Mouse (Mus musculus) c-Kit-negative CD71-positive TER-119-positive erythroid progenitor cells, embryonic 14.5 days (primary cell): ENCODE data around the gene Tnks2.

ENCODE experiments used
- DNase-seq: peaks from one replicate; pipeline ENCODE4 v3.0.0-alpha.2; 2013; ENCODE audit warnings: low read depth, low spot score

Tnks2 gene

DNA sequence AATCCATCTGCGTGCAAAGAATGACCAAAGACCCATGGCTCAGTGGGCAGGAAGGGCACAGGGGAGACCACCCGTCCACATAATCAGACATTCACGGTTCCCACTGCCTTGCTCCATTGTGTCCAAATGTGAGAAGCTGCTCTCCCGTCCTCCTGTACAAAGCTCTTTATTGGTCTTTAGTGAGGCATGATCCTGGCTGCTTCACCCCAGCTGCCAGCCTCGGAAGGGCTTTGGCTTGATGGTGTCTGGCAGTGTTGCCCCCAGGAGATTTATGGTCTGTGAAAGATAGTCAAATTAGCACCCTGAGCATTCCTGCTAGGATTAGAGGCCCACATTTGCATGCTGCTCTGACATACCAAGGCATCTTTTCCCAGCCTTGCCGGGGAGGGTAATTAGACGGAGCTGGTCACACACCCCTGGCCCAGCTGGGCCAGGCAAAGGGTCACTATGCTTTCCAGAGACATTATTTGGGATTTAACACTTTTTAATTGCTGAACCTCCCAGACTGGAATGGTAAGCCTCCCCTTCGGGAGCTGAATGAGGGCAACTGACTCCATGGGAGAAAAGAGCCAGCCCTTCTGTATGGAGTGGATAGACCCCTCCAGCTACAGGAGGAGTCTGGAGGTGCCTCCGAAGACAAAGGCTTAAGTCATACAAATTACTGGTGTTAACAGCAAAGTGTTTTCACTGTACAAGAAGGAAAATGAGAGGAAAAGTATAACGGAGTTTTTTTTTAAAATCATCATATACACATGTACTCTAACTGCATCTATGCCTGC, 62.9 kb downstream of the Tnks2 start:
- no peak for DNase-seq

DNA sequence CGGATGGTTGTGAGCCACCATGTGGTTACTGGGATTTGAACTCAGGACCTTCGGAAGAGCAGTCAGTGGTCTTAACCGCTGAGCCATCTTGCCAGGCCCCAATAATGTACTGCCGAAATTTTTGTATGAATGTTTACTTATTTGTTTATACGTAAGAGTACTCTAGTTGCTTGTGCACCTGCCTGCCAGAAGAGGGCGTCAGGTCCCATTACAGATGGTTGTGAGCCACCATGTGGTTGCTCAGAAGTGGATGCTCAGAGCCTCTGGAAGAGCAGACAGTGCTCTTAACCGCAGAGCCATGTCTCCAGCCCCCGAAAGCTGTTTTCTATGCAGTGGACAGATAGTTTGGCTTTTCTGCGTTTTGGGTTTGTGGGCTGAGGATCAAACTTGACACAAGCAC, 63.7 kb downstream of the Tnks2 start:
- no peak for DNase-seq

DNA sequence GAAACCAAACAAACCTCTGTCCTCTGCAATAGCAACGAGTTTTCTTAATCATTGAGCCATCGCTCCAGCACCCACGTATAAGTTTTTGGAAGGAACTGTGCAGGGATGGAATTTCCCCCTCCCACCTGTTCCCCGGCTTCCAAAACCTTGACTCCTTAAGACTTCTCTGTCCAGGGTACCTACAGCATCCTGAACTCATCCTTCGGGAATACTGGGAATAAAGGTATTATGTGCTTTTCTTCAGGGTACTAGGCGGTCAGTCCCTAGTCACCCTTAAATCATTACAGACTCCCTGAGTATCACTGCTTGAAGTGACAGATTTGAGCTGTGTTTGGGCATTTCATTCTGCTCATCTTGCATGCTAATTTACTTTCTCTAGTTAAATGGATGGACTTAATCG, 69.3 kb downstream of the Tnks2 start:
- DNase-seq: no peak

DNA sequence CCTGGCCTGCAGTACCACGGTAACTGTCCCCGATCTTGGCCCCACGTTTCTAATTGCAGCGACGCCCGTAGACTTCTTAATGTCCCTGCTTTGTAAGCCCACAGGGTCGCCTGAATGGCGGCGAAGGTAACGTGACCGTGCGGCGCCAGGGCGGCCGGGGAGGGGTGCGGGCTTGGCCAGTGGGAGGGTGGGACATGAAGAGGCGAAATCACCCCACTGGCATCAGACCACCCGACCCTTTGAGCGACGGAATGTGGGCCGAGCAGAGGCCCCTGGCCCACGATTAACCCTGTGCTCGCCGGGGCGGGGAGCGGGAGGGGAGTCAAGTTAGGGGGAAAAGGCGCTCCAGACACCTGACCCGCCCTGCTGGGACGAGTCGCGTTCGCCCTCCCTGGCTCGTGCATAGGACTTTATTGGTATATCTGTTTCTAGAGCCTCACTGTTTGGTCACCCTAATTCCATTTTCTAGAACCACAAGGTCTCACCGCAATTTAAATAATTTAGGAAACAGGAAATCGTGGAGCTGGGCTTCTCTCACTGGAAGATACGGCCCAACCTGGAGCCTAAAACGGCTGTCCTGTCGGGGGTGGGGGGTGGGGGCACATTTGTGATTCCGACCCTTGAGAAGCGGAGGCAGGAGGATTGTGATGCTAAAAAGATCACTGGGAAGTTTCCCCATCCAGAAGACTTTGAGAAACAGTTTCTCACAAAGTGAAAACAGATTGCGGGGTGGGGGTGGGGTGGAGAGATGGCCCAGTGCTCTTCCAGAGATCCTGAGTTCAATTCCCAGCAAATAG, 70.4 kb downstream of the Tnks2 start:
- no peak for DNase-seq

DNA sequence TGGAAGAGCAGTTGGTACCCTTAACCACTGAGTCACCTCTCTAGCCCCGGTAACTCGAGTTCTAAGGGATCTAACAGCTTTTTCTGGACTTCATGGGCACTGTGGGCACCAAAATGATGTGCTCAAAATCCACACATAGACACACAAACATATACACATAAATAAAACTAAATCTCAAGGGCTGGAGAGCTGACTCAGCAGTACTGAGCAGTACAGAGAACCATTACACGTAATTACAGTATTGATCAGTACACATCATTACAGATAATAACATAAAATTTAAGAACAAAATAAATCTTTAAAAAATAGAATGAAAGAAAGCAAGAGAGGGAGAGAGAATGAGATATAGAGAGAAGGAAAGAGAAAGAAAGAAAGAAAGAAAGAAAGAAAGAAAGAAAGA, 75.1 kb downstream of the Tnks2 start:
- DNase-seq: no peak

DNA sequence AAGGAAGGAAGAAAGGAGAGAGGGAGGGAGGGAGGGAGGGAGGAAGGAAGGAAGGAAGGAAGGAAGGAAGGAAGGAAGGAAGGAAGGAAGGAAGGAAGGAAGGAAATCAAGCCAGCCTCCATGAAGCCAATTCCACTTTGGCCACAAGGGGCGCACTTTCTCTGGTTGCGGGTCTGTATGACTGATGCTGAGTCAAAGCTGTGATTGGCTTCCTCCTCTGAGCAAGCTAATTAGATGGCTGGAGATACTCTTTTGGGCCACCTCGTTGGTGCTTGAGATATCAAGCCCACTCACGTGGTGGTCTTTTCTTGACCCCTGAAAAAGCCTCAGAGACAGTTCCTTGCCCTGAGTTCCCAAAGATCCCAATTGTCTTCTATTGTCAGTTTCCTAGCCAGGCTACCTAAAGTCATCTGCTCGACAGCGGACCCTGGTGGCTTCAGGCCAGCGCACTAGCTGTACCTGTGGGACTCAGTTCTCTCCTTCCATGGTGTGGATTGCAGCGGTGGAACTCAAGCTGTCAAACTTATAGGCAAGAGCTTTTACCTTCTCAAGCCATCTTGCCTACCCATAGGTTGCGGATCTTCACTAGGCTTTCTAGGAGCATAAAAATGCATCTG, 75.8 kb downstream of the Tnks2 start:
- peak; percentile 67 for DNase-seq

DNA sequence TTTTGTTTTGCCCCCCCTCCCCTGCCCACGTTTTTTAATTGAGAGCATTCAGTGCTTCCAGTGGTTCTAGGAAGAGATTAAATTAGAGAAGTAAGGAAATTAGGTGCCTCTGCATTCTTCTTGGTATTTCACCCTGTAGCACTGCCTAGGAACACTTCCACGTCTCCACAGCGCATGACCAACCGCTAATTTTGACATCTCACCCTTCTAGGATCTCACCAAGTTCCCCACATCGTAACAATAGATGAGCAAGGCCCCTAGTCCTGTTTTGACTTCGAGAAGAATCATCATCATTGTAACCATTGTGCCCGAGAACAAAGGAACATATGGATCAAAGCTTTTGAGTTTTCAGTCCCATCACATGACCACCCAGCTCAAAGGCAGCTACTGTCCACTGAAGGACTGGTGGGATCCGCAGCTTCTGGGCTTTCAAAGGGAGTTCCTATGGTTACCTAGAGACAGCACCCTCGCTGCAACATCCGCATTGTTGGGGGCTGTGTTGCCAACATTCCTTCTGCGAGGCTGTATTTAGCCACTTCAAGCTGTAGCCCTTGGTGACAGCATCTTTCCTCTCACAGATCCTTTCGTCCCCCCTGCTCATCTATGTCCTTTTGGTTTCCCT, 76.5 kb downstream of the Tnks2 start:
- DNase-seq: no peak

DNA sequence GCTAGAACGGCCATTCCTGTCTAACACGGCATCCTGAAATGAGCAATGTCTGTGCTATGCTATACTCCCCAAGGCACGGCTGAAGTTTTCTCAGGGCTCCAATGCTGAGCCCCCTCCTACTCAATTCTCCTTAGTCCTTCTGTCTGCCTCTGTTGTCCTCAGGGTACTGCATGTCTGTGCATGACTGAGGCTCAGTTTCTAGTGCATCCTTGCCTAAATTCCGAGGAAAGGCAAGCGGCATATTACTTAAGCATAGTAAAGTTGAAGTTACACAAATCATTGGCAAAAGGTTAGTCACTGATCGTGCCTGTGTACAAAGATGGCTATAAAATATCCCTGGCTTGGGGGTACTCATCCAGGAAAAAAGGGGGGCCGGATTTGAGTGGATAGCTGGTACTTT, 79.0 kb downstream of the Tnks2 start:
- DNase-seq: no peak

DNA sequence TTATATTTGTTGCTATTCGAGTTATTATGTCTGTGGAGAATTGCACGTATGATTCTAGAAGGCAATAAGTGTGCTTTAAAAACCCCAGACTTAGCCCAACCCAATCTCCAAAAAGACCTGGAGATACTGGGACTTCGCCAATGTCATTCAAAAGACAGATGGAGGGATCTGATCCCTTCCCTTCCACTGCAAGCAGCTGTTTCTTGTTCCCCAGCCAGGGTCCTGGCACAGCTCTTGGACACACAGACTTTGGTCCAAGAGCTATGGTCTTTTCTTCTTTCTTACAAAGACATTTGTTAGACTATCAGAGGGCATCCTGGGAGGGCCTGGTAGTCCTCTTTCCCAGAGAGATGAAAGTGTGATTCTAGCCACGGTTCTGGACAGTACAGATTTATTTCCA, 82.2 kb downstream of the Tnks2 start:
- DNase-seq: no peak

DNA sequence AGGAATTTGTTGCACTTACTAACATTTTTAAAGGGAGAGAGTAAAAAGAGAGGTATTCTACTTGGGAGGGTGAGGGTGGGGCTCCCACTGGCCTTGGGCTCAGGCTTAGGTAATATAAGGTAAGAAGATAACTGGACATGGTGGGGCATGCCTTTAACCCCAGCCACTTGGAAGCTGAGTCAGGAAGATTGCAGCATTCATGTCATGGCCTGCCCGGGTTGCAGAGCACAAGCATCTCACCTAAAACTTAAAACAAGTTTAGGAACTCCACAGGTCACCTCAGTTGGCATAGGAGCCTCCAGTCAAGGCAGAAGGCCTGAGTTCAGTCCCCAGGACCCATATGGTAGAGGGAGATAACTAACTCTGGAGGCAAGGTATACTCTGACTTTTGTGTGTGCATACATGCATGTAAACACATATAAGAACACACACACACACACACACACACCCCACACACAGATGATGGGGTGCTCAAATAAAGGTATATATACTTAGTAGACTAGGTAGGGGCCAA, 82.9 kb downstream of the Tnks2 start:
- no peak for DNase-seq

DNA sequence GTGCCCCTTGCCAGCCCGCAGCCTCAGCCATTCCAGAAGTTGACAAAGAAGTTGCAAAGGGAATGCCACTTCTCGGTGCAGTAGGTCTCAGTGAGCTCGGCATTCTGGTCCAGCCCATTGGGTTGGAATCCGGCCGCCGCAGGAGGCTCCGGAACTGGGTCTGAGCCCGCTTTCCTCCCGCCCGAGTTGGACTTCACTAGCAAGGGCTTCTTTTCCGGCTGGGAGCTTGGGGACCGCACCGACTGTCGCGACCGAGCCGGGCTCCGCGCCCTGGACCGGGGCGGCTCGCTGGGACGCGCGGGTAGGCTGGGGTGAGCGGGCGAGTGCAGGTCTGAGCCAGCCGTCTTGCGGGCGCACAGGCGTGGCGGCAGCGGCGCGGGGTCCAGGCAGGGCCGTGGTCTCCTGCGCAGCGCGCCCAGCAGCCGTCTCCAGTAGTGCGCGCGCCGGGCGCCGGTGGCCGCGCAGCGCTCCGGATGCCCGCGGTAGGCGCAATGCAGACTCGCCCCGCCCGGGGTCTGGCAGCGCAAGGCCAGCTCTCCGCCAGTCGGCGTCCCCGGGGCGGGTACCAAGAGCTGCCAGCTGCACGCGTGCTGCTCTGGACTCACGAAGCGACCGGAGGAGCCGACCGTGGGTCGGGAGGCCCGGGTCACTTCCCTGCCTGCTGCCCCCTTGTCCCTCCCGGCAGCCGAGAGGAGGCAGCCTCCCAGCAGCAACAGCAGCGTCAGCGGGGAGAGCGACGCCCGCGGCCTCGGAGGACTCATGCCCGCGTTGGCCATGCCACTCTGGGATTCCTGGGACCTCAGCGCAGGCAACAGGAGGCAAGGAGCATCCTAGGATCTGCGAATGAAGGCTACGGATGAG, 84.6 kb downstream of the Tnks2 start:
- DNase-seq: no peak

DNA sequence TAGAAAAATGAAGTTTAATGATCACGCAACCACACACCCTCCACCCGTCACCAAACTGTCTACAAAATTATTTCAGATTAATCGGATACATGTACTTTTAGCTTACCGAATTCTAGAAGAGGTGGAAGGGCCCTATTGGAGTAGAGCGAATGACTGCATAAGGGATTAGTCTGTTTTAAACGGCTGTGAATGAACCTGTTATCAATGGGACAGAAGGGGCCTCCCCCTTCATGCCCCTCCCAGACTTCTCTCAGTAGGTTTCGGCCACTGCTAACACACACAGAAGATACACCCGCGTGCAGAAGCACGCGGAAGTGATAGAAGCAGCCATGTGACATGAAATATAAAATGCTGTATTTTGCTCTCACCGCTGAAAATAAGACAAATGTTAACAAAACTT, 85.4 kb downstream of the Tnks2 start, which contains the start of gene Fgfbp3:
TSS of gene Fgfbp3 (minus strand) at position 150 of the 400 bp plus-strand sequence.
- DNase-seq: no peak

DNA sequence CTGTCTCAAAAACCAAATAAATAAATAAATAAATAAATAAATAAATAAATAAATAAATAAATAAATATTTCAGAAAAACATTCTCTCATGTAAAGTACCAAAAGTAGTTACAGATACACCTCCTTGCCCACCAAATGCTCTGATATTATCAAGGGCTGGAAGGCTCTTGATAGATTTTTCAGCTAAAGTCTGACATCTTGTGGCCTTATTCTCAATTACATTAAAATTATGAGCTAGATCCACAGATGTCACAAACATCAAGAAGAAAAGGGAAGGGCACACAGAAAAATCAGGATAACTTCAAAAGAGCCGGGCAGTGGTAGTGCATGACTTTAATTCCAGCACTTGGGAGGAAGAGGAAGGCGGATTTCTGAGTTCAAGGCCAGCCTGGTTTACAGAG, 88.0 kb downstream of the Tnks2 start:
- DNase-seq: no peak

DNA sequence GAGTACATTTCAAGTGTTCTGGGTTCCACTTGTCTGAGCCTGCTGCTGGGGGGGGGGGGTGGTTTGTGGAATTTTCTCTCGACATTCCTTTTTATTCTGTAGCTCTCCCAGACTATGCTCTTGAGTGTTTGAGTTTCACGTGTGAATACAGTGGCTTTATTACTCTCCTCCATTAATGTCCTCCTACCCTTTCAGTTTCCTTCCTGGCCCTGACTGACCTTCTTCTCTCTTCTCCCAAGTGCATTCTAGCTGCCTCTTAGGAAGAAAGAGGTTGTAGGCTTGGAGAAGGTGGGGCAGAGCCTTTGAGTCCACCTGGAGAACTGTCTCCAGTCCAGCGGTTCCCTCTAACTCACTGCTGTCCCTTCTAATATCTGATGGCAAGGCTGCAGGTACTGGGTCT, 88.9 kb downstream of the Tnks2 start:
- DNase-seq: no peak

DNA sequence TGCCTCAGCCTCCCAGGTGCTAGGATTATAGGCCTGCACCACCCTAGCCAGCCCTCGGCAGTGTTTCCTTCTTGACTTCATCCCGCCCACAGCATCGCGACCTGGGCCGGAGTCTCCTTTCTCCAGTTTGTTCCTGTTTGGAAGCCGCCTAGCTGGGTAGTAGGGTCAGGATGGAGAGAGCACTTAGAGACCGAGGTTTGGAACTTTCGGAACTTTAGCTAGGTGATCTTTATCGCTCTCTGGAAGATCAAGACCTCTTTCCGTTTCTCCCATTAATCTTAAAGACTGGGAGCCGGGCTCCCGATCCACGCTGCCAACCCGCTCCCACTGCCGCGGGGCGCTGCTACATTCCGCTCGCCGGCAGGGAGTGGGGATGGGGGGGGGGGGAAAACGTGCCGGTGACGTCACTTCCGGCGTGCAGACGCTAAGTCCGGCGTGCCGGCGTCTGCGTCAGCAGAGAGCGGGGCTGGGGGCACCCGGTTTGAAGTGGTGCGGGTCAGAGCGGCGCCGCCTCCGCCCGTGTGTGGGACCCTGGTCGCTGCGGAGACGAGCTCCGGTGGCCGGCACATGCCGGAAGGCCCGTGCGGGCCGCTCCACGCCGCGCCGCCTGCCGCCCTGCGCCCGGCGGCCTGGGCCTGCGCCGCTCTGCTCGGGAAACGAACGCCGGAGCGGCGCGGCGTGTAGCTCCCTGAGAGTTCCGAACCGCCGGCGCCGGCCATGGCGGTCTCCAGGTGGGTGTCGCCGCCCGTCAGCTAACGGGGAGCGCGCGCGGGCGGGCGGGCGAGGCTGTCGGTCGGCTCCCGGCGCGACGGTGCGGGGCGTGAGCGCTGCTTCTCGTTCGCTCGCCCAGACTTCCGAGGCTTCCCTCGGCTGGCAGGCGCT, 91.9 kb downstream of the Tnks2 start, which contains the start of gene Btaf1:
TSS of gene Btaf1 (plus strand) at position 409 of the 882 bp plus-strand sequence.
- DNase-seq: peak; percentile 73

DNA sequence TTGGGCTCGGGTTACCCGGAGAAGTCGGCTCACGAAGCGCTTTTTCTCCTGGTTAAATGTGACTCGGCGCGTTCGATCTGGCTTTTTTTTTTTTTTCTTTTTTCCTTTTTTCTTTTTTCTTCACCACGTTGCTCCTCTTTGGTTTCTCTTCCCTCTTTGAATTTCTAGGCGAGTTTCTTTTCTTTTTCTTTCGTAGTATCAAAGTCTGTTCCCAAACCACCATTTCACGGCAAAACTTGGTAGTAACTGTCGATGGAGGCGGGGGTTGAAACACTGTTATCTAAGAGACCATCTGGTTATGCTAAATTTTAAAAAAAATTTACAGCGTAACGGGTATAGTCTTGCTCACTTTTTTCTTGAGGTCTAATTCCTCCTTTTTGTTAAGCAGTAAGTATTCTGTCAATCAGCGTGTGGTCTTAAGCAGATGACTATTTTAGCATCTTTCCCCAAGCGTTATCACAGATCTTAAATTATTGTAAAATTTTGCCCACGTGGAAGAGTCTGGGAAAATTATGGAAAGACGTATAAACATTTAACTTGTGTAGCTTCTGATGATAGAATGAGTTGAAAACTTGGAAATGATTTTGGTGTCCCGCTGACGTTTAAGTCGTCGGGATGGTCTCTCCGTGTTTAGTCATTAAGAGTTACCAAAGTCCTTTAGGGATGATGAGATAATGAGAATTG, 92.7 kb downstream of the Tnks2 start:
- peak; percentile 43 for DNase-seq

DNA sequence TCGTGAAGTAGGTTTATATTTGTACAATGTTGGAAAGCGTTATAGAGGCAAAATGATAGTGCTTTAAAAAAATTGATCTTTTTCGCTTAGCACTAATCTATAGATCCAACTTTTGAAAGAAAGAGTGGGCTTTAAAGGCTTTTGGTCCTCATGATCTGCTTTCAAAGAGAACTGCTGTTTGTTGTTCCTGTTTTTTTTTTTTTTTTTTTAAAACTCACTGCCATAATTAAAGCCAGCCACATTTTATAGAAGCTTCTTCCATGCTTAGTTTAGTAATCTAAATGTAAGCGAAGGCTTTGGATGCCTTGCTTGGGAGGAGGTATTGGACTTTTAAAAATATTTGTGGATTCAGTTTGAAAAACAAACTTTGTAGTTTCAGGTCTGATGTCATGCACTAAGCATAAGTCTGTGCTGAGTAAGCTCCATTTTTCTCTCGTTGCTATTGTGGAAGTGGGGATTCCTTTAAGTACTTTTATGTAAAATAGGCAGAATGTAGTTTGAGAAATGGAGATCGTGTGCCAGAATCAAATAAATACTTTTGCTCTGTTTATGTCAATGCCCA, 93.8 kb downstream of the Tnks2 start:
- DNase-seq: no peak

DNA sequence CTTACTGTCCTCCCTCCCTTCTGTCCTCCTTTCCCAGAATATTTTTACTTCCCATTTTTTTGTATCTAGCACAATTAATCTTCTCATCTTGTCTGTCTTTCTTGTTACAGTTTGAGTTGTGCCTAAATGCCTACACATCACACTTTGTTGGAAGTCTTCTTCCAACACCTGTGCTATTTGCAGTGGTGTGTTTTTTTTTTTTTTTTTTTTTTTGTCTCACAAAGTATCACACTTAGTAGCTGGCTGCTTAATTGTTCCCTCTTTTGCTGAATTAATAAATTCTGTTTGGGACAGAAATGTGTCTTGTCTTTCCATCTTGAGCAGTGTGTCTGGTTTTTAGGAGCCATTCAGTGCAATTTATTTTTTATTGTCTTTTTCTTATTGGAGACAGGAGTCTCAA, 95.8 kb downstream of the Tnks2 start:
- DNase-seq: no peak

DNA sequence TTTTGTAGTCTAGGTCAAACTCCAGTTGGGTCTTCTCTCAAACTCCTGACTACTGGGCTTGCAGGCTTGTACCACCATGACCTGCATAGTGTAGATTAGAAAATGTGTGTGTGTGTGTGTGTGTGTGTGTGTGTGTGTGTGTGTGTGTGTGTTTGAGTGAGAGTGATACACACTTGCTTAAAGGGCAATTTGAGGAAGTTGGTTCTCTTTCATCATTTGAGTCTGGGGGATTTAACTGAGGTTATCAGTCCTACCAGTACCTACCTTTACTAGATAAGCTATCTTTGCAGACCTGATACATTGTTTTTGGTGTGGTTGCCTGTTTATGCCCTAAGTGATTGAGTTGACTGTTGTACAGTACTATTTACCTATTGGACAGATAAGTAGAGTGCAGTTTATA, 98.1 kb downstream of the Tnks2 start:
- DNase-seq: no peak
